Mouse (Mus musculus): ENCODE measurements around the gene Cfap97d1.

GRCm38 (mm10) chr11:102027361-102028017 is 43.4 kb downstream of the Cfap97d1 start:
- TF ChIP-seq CTCF (IDR thresholded peaks at IDR 0.05; ENCODE audit: extremely low read depth, insufficient read length, insufficient replicate concordance, low read depth, low read length) (no peak), POLR2A (IDR thresholded peaks at IDR 0.05; ENCODE audit: low read depth, low read length) (no peak)

All from small intestine, adult 2 months (tissue).